Mouse (Mus musculus) v-Abl transformed pro-B cells (cell line): ENCODE measurements around the gene Trpm7.
"Not testable (repeated sequence)": the region's sequence is repeated elsewhere in the genome, so short reads cannot be mapped to it uniquely, and the experiment has no call there.

ENCODE experiments used
- in situ Hi-C, 2 experiments: fragments of 400-800 bp; cut with MboI; formaldehyde crosslinking; loops; one replicate each; pipeline ENCODE4 v1.15.1; 2025; ENCODE audit not compliant: unreplicated experiment in 2 of 2

Gene Trpm7

DNA sequence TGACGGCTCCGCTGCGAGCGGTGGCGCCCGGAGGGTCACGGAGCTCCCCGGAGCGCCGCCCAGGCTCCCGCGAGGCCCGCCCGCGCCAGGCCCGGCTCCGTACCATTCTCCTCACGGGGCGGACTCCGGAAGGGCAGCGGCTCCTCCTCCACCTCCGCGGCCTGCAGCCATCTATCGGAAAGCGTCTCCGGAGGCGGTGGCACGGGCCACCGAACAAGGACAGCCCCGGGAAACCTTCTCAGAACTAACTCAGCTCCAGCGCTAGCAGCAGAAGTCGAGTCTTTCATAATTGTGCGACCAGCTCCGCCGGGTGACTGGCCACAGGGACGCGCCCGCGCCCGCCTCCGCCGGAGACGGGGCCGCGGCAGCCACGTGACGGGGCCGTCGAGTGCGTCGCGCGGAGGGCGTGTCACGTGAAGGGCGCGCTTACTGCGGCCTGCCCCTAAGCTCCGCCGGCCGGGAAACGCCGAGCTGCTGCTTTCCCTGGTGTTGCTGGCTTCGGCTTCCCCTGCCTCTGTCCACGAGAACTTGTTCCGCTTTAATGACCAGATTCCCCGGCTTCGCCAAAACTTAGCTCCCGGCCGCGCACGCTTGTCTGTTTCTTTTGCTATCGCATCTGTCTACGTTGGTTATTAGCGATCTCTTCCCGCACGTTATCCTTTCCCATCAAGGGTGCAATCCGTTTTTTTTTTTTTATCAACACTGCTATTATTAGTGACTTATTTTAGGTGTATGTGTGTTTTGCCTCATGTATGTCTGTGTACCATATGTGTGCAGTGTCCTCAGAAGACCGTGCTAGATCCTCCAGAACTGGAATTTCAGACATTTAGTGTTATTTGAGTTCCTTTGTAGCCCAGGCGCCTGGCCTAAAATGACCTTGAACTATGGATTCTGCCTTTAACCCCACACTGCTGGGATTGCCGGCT is at the start of gene Trpm7:
Gene Trpm7 (minus strand): TSS at position 360 of the 926 bp plus-strand sequence.
- in situ Hi-C loops: loop anchor here in 1 of 2 experiments (5.0 kb wide), 1 partner anchor 56 kb away; the partner anchor contains the start of gene Sppl2a

- in situ Hi-C loops: no loop called here
These were observed 44.5 kb upstream of the Trpm7 start for GRCm38 (mm10) chr2:126920358-126921060.

GRCm38 (mm10) chr2:126916236-126916635 is 40.2 kb upstream of the Trpm7 start:
- in situ Hi-C loops: no loop called here

DNA sequence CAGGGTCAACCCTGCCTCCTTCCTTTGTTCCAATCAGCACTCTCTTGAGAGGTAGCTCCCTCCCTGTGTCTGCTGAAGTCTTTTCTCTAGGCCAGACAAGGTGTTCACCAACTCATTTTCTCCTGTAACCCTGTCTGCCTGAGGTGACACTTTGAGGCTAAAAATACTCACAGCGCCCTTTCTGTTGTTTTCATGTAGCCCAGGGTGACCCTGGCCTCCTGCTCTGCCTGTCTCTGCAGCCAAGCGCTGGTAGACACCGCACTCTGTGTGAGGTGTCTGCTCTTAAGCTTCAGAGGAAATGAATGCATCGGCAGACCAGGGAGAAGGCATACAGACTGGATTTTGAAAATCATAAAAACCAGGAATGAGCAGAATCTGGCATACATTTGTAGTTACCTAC is 38.1 kb upstream of the Trpm7 start:
- in situ Hi-C loops: no loop called here

DNA sequence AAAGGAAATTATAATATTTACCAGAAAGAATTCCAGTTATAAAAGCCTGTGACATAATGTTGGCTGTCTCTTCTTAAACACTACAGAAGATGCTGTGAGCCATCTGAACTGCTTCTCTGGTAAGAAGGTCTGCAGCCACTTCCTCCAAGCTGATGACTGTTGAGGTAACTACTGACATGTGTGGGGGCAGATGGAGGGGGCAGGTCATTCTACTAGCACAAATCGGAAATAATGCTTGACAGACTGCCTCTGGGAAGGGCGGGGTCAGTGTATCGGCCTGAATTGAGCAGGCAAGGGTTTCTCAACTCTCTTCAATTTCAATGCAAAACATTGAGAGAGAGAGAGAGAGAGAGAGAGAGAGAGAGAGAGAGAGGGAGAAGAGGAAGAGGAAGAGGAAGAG is 28.1 kb upstream of the Trpm7 start:
- in situ Hi-C loops: no loop called here

DNA sequence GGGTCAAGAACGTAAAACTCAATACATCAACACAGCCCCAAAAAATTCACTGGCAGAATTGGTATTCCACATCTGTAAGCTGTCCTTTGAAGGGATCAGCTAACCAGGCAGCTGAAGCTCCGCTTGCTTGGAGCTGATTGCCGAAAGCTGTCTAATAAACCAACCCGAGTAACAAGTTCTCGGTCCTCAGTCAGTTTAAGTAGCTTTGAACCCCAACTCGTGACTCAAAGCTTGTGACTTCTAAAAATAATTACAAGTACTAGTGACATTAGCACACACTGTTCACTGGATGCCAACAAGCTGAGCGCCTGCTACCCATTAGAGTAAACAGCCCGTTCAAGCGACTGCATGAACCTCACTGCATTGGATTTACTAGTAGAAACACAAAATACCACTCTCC is 21.5 kb upstream of the Trpm7 start:
- in situ Hi-C loops: no loop called here

DNA sequence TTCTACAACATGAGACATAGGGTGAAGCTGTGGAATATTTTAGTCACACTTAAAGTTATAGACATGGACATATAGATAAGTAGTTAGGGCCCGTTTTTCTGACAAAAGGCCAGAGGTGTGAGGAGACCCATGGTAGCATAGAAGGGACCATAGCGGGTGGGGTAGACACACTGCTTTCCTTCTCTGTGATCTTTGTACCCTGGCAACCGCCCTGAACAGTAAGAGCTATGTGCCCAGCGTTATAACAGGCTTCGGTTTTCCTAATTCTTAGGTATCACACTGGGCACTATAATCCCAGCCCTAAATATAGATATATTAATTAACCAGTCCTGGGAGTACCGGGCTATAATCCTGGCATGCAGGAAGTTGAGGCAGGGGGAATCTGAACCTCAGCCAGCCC is 20.9 kb upstream of the Trpm7 start:
- in situ Hi-C loops: no loop called here

GRCm38 (mm10) chr2:126894245-126894644 is 18.2 kb upstream of the Trpm7 start:
- in situ Hi-C loops: no loop called here

- in situ Hi-C loops: no loop called here
These were observed 16.3 kb upstream of the Trpm7 start for GRCm38 (mm10) chr2:126892316-126892715.

DNA sequence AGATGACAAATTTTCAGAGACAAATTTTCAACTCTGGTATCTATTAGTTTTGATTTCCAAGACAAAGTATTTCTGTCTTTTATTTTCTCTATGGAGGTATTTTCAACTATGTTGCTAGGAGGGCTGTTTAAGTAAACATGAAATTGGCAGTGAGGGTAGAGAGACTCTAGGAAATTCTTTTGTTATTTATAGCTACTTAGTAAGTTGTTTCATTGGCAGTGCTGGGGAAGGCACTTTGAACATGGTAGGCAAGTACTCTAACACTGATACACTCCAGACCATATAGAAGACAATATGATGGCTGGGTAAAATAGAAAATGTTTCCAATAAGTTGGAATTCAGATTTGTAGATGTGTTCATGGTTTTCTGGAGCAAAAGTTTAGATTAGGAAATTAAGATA is 15.7 kb upstream of the Trpm7 start:
- in situ Hi-C loops: no loop called here

DNA sequence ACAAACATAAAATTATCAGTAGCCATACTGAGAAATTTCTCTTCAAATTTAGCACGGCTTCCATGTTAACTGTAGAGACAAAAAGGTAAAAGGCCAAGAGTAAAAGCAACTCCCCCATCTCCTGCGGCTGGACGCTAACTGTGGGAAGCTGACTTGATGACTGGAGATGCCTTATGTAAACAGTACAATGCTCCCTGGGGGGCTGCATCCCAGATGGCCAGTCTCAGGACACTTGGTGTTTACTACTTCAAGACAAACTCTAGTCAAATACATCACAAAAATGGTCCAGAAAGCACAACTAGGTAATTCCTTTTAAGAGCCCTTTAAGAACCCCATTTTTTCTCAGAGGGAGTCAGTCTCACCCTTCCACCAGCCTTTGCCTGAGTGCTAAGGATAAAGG is 11.1 kb upstream of the Trpm7 start:
- in situ Hi-C loops: no loop called here

- in situ Hi-C loops: no loop called here
These were observed 9.8 kb upstream of the Trpm7 start for GRCm38 (mm10) chr2:126885871-126886270.

DNA sequence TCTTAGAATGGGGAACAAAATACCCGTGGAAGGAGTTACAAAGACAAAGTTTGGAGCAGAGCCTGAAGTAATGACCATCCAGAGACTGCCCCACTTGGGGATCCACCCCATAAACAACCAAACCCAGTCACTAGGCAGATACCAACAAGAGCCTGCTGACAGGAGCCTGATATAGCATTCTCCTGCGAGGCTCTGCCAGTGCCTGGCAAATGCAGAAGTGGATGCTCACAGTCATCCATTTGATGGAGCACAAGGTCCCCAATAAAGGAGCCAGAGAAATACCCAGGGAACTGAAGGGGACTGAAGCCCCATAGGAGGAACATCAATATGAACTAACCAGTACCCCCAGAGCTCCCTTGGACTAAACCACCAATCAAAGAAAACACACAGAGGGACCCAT is 6.7 kb upstream of the Trpm7 start:
- in situ Hi-C loops: not testable (repeated sequence)

GRCm38 (mm10) chr2:126877991-126878390 is 2.0 kb upstream of the Trpm7 start:
- in situ Hi-C loops: loop anchor here in 1 of 2 experiments (5.0 kb wide), 1 partner anchor 54 kb away; the partner anchor contains the start of gene Sppl2a

DNA sequence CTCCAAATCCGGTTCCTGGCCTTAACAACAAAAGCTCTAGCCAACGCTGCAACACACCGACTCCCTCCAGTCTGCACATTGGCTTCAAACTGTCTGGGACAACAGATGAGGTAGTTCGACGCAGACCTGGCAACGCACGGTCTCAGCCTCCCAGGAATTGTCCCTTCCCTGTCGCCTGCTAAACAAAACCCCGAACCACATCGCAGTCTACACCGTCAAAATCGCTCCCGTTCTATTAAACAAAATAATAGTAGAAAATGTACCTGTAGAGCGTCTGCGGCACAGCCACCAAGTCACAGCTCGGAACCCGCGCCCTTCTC is 554 bp downstream of the Trpm7 start:
- in situ Hi-C loops: loop anchor here in 1 of 2 experiments (5.0 kb wide), 1 partner anchor 57 kb away; the partner anchor contains the start of gene Sppl2a

- in situ Hi-C loops: loop anchor here in 1 of 2 experiments (5.0 kb wide), 1 partner anchor 57 kb away; the partner anchor contains the start of gene Sppl2a
These were observed 1.1 kb downstream of the Trpm7 start for GRCm38 (mm10) chr2:126874809-126875515.

GRCm38 (mm10) chr2:126866301-126866700 is 9.7 kb downstream of the Trpm7 start:
- in situ Hi-C loops: no loop called here

DNA sequence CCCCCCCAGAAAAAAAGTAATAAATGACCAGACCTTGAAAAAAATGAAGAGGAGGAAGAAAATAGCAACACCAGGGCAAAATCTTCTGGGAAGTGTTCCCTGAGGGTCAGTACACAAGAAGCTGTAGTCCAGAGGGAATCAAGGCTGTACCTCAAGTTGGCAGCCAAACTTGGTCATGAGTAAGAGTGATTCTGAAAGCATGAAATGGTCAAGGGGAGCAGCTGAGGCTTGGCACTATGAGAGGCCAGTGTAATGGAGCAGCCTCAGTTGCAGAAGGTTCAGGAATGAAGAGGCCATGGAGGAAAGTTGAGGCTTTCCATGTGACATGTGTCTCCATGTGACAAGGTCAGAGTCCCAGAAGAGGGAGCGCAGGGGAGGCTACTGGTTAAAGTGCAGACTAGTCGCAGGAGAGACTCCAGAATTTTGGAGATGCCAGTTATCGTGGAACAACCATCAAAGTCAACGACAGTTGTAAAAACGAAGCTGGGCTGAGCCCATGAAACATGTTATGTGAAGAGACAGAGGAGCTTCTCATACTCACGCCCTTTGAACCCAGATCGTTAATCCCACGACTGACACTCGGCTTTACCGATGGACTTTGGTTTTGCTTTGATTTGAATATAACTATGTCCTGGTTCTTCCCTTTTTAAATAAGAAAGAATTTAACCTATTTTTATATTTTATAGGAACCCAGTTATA is 10.4 kb downstream of the Trpm7 start:
- in situ Hi-C loops: no loop called here

DNA sequence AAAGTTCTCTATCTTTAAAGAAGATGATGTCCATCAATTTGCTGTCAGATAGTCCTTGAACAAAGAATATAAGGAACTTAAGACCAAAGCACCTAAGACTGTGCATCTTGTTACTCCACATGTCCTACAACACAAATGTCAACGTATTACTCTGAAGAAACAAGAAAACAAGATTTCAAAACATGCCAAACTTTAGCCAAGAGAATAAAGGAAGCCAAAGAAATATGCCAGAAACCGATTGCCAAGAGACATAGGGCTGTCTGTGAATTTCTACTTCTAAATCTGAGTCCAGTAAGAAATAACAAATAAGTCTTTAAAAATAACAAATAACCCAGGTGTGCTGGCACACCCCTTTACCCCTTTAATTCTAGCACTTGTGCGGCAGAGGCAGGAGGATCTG is 11.0 kb downstream of the Trpm7 start:
- in situ Hi-C loops: no loop called here

- in situ Hi-C loops: no loop called here
These were observed 31.3 kb downstream of the Trpm7 start for GRCm38 (mm10) chr2:126844751-126845150.
